Mouse (Mus musculus) kidney, adult 2 months (tissue): ENCODE results near the gene Brsk1. TPM values are rescaled to one million over a fixed set of nuclear protein-coding genes. Genes with fewer than 3 reads are reported as not detected.

Source experiments
- DNase-seq: peaks from one replicate; pipeline ENCODE4 v3.0.0; 2021
- H3K27ac ChIP-seq: fragments of 200-500 bp; 2 replicates; pipeline ENCODE4 v1.5.1; 2012; ENCODE audit warnings: low read depth, low read length, control low read depth, inconsistent platforms; ENCODE audit not compliant: insufficient read depth
- H3K27me3 ChIP-seq: fragments of 200-500 bp; replicated peaks from 2 replicates; pipeline ENCODE4 v1.6.1; 2012; ENCODE audit warnings: mild to moderate bottlenecking, moderate library complexity, low read length, inconsistent platforms; ENCODE audit not compliant: control insufficient read depth, insufficient read depth
- H3K36me3 ChIP-seq: fragments of 200-500 bp; 2 replicates; pipeline ENCODE4 v1.6.1; 2012; ENCODE audit warnings: mild to moderate bottlenecking, moderate library complexity, low read length, inconsistent platforms; ENCODE audit not compliant: control insufficient read depth, insufficient read depth
- H3K4me1 ChIP-seq: fragments of 200-500 bp; 2 replicates; pipeline ENCODE4 v1.6.1; 2011; ENCODE audit warnings: low read length; ENCODE audit not compliant: control insufficient read depth, insufficient read depth
- H3K4me3 ChIP-seq: fragments of 200-500 bp; 2 replicates; pipeline ENCODE4 v1.5.1; 2011; ENCODE audit warnings: mild to moderate bottlenecking, low read depth, low read length, control low read depth; ENCODE audit not compliant: insufficient read depth
- CTCF ChIP-seq: fragments of 200-500 bp; conservative IDR thresholded peaks from 2 replicates; pipeline ENCODE4 v1.5.1; 2011; ENCODE audit warnings: low read depth, mild to moderate bottlenecking, control low read depth, low read length, moderate library complexity, mixed read lengths; ENCODE audit not compliant: insufficient read depth, insufficient read length
- POLR2A ChIP-seq: fragments of 200-500 bp; IDR thresholded peaks from one replicate; pipeline ENCODE4 v1.6.1; 2011; ENCODE audit warnings: low read depth, low read length, control low read depth
- WGBS: fragments of 180-500 bp; shearing (Covaris S2); methylation state at CpG from one replicate; pipeline ENCODE4 v1.1.7; 2018; 5-methylcytosine and 5-hydroxymethylcytosine counted together
- polyA plus RNA-seq: library from polyadenylated mRNA; depleted of rRNA; stranded (reverse); fragments of >200 nt; gene quantifications from 2 replicates; pipeline ENCODE4 v1.2.3, GENCODE M21; 2012

Brsk1 gene
- polyA plus RNA-seq, 1 experiment = 1.7 TPM

GRCm38 (mm10) chr7:4651581-4651980 is 38.8 kb upstream of the Brsk1 start:
- Histone ChIP-seq H3K27me3 (no peaks in the 10 kb centered on the region), H3K4me3 (no peak overlapping the region), H3K27ac (no peak overlapping the region), H3K36me3 (no peaks in the 10 kb centered on the region), H3K4me1 (peaks cover 27% of the 10 kb centered on the region)
- DNase-seq = peak; percentile 58
- WGBS = 54% methylated on average over 8 of the region's 8 CpGs
- TF ChIP-seq CTCF = no peak
- no peak for TF ChIP-seq POLR2A

DNA sequence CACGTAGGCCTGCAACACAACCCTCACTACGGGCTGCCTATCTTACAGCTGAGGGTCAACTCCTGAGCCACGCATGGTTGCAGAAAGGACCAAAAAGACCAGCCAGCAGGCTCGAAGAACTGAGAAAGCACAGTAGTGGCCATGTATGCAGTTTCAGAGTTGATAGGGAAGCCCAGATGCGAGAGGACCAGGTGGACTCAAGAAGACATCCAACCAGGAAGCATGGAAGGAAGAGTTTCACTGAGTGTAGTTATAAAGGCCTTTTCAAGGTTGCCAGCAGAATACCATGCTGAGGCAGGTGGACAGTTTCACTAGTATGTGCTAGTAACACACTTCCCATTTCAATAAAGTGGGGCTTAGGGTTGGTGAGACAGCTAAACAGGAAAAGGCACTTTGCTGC is 37.7 kb upstream of the Brsk1 start:
- Histone ChIP-seq H3K36me3 (no peaks in the 10 kb centered on the region), H3K27ac (no peak overlapping the region), H3K4me3 (no peak overlapping the region), H3K27me3 (no peaks in the 10 kb centered on the region), H3K4me1 (peaks cover 34% of the 10 kb centered on the region)
- DNase-seq = no peak
- no peak for TF ChIP-seq POLR2A
- no peak for TF ChIP-seq CTCF
- WGBS = 72% methylated on average over 5 of the region's 5 CpGs

- Histone ChIP-seq H3K4me1 (peaks cover 34% of the 10 kb centered on the region), H3K36me3 (no peaks in the 10 kb centered on the region), H3K4me3 (no peak overlapping the region), H3K27ac (no peak overlapping the region), H3K27me3 (no peaks in the 10 kb centered on the region)
- TF ChIP-seq CTCF (no peak), POLR2A (no peak)
- DNase-seq = no peak
- 72% methylated on average over 5 of the region's 5 CpGs for WGBS
Measured at GRCm38 (mm10) chr7:4653351-4653750, 37.1 kb upstream of the Brsk1 start.

GRCm38 (mm10) chr7:4653780-4654179 is 36.6 kb upstream of the Brsk1 start:
- TF ChIP-seq CTCF (no peak), POLR2A (no peak)
- Histone ChIP-seq H3K36me3 (no peaks in the 10 kb centered on the region), H3K4me3 (no peak overlapping the region), H3K27ac (peak overlapping the region; percentile 15; the same call in 1 of the 2 replicates), H3K27me3 (no peaks in the 10 kb centered on the region), H3K4me1 (peaks cover 34% of the 10 kb centered on the region)
- WGBS = 56% methylated on average over 7 of the region's 7 CpGs
- DNase-seq = peak; percentile 38

- H3K36me3 ChIP-seq = no peaks in the 10 kb centered on the region
- whole genome bisulfite sequencing = 53% methylated on average over 2 of the region's 2 CpGs
- TF ChIP-seq CTCF = no peak
- TF ChIP-seq POLR2A = no peak
- no peaks in the 10 kb centered on the region for H3K27me3 ChIP-seq
- no peak for DNase-seq
- no peak overlapping the region for H3K4me3 ChIP-seq
- peaks cover 34% of the 10 kb centered on the region for H3K4me1 ChIP-seq
- H3K27ac ChIP-seq = peak overlapping the region; percentile 15
Measured at GRCm38 (mm10) chr7:4654221-4654620, 36.2 kb upstream of the Brsk1 start.

GRCm38 (mm10) chr7:4655393-4655792 is 35.0 kb upstream of the Brsk1 start:
- Histone ChIP-seq H3K27me3 (no peaks in the 10 kb centered on the region), H3K4me1 (peaks cover 39% of the 10 kb centered on the region), H3K4me3 (no peak overlapping the region), H3K27ac (no peak overlapping the region), H3K36me3 (no peaks in the 10 kb centered on the region)
- 66% methylated on average over 4 of the region's 4 CpGs for WGBS
- DNase-seq = no peak
- TF ChIP-seq CTCF = no peak
- no peak for TF ChIP-seq POLR2A

DNA sequence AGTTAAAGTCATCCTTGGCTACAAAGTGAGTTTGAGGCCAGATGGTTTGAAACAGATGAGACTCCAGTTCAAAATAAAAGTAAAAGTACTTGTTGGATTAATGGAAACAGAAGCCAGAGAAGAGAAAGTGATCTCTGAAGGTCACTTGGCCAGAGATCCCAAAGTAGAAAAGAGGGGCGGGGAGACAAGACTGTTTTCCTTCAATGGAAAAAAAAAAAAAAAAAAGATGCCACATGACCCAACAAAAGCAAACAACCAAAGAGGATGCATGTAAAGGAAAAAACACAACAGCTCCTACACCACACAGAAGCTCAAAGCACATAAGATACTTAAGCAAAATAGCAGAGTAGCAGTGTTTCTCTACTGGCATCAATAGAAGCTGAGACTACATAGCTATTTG is 34.5 kb upstream of the Brsk1 start:
- H3K4me3 ChIP-seq = no peak overlapping the region
- DNase-seq = peak; percentile 24
- peak overlapping the region; percentile 27; the same call in 1 of the 2 replicates for H3K27ac ChIP-seq
- WGBS = 38% methylated on average over 1 of the region's 1 CpGs
- TF ChIP-seq POLR2A = no peak
- TF ChIP-seq CTCF = no peak
- no peaks in the 10 kb centered on the region for H3K36me3 ChIP-seq
- no peaks in the 10 kb centered on the region for H3K27me3 ChIP-seq
- H3K4me1 ChIP-seq = peaks cover 39% of the 10 kb centered on the region
